Mouse (Mus musculus): ENCODE data around the gene Them7.

Gene Them7

GRCm38 (mm10) chr2:105224134-105224986 lies at the start of gene Them7:
Gene Them7 (plus strand): TSS chr2:105224320.
- DNase-seq (ENCODE audit: low spot score) = no peak

GRCm38 (mm10) chr2:105178871-105179270 lies 45.2 kb upstream of the Them7 start:
- no peak for DNase-seq (ENCODE audit: low spot score)

DNA sequence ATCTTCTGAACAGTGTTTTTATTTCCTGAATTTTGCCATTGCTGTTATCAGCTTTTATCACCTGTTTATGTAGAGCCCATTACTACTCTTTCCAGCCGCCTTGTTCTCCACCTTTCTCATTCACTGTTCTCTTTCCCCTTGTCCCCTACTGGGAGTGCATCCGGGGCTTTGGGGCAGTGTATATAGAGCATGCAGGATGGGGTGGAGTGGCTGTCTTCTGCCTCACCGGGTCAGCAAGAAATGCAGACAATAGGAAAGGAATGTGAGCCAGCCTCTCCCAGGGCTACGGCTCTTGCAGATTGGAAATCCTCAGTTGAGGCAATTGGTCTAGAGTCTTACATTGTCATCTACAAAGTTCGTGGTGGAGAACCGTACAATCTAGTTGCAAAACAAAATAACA lies 41.6 kb upstream of the Them7 start:
- no peak for DNase-seq (ENCODE audit: low spot score)

GRCm38 (mm10) chr2:105185140-105185539 lies 39.0 kb upstream of the Them7 start:
- DNase-seq (ENCODE audit: low spot score) = no peak

GRCm38 (mm10) chr2:105185768-105186529 lies 38.2 kb upstream of the Them7 start:
- no peak for DNase-seq (ENCODE audit: low spot score)

- no peak for DNase-seq (ENCODE audit: low spot score)
Measured at GRCm38 (mm10) chr2:105186591-105186990, 37.5 kb upstream of the Them7 start.

DNA sequence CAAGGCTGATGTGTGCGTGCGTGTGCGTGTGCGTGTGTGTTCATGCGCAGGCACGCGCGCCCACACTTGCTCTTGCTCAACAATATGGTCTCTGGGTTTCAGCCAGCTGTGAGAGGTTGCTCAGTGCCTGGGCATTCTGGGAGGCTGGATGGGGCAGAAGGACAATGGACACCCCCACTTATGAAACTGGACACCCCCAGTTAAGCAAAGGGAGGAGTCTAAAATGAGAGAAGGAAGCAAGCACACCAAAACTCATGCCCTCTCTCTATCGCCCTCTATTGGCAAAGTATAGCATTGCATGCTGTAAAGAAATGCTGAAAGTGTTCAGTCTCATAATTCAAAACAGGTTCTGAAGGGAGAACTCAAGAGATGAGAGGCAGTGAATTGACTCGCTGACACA lies 35.9 kb upstream of the Them7 start:
- no peak for DNase-seq (ENCODE audit: low spot score)

DNA sequence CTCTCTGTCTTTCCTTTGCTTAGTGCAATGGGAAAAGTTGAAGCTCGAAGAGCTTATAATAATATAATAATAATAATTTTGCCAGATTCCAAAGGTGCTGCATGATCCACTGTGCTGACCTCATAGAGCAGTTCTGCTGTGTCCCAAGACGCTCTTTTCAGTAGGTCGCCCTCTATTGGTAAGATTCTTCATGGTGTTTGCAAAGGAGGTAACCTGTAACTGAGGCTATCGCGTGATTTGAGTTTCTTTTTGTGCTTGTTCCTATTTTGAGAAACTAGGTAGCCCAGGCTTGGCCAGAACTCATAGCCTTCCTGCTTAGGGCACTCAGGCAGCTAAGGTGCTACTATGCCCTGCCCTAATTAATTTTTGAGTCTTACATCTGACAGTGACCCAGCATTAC lies 34.8 kb upstream of the Them7 start:
- no peak for DNase-seq (ENCODE audit: low spot score)

DNA sequence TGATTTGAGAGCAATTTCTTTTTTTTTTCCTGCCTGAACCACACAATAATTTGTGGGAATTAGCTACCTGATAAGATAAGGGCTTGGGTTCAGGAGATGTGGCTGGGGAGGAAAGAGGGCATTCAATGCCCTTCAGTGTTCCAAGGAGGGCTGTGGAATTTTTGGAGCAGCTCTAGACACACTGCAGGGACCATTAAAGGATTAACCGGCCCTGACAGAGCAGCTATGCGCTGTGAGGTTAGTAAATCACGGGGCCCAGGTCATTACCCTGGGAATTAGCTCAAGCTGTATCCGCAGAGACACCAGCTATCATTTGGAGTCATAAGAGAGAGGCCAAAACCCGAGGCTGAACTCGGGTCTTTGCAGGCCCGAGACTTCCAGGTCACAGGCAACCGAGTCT lies 24.0 kb upstream of the Them7 start:
- no peak for DNase-seq (ENCODE audit: low spot score)

DNA sequence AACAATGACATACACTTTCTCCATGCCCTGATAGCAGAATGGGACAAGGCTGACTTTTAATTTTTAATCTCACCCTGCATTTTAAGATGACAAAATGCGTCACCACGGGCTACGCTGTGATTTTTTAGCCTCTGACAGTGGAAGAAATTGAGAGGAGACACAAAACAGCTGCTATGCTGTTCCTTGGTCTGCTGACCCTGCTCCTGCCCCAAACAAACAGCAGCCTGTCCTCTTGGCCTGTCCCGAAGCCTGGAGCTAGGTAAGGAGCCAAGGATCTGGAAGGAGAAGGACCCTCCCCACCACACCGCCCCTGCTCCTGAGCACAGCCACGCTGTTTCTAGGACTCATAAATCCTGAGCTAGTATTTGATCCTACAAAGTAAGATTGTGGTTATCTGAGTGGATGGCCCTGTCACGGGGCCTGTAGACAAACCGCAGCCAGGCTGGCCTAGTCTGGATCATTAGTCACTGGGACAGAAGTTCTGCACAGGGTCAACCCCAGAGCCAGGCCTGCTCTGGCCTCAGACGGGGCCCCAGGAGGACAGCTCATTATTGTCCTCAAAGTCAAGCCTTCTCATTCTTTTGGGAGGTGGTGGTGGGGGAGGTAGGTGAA lies 17.5 kb upstream of the Them7 start:
- no peak for DNase-seq (ENCODE audit: low spot score)

GRCm38 (mm10) chr2:105212839-105213238 lies 11.3 kb upstream of the Them7 start:
- DNase-seq (ENCODE audit: low spot score) = no peak

GRCm38 (mm10) chr2:105215914-105216313 lies 8.2 kb upstream of the Them7 start:
- no peak for DNase-seq (ENCODE audit: low spot score)

DNA sequence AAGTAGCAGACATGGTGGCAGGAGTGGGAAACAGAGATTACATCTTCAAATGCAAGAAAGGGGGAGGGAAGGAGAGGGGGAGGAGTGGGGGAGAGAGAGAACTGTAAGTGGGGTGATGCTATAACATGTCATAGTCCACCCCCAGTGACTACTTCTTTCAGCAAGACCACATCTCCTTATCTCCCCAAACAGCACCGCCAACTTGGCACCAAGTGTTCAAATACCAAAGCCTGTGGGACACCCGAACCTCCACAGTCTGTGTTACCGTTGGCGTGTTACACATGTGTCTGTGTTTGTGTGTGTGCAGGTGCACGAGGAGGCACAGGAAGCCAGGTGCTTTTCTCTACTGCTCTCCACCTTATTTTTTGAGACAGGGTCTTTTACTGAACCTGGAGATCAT lies 4.9 kb upstream of the Them7 start:
- no peak for DNase-seq (ENCODE audit: low spot score)

- DNase-seq (ENCODE audit: low spot score) = no peak
Measured at GRCm38 (mm10) chr2:105219664-105220063, 4.5 kb upstream of the Them7 start.

DNA sequence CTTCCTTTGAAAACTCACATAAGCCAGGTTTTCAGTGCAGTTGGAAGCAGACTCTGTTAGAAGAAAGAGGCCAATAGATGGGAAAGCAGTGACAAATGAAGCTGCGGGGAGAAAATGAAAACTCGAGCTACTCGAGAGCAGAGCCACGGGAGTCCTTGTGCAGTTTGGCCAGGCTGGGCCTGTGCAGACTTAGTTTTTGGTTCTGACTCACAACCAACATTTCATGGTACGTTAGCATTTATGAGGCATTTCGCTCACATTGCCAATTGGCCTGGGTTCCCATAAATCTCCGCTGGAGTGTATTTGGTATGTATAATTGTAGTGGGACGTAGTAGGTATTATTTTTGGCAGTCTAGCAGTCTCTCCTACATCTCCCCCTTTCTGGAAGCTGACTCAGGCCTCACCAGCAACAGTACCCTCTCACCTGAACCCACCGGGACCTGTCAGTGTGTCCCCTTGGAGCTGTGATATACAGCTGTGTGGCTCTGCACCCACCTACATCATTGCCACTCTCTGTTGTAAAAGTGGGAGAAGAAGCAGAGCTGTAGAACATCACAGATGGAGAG lies 3.3 kb upstream of the Them7 start:
- DNase-seq (ENCODE audit: low spot score) = no peak

DNA sequence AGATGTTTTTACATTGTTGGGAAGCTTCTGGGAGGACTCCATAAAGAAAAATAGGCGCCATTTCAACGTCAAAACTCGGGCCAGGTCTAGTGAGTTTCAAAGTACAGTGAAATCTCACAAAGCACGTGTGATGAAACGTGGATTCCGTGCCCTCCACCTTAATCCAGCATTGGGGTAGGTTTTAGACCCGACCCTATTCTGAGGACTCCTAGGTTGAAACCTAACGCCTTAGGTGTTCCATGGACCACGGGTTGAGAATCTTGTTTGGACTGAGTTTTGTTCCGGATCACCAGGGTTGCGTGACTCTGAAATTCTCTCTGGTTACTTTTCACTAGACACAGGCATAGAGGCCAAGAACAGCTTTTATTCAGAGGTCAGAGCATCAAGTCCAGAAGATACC lies 514 bp upstream of the Them7 start:
- no peak for DNase-seq (ENCODE audit: low spot score)

DNA sequence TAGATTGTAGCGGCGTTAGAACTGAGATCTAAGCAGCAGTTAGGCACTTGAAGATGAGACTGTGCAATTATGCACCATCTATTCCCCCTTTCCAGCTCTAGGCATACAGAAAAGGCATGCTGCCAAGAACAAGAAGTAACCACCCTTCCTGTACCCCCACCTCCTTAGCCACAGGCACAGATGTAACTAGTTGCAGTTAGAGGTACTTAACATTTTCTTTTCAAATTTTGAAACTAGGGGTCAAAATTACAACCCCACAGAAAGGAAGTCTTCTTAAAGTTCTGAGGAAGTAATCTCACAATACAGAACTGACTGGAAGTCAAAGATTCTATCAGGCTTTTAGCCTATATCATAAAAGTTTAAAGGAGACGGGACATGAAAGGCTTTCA lies 861 bp downstream of the Them7 start:
- no peak for DNase-seq (ENCODE audit: low spot score)

DNA sequence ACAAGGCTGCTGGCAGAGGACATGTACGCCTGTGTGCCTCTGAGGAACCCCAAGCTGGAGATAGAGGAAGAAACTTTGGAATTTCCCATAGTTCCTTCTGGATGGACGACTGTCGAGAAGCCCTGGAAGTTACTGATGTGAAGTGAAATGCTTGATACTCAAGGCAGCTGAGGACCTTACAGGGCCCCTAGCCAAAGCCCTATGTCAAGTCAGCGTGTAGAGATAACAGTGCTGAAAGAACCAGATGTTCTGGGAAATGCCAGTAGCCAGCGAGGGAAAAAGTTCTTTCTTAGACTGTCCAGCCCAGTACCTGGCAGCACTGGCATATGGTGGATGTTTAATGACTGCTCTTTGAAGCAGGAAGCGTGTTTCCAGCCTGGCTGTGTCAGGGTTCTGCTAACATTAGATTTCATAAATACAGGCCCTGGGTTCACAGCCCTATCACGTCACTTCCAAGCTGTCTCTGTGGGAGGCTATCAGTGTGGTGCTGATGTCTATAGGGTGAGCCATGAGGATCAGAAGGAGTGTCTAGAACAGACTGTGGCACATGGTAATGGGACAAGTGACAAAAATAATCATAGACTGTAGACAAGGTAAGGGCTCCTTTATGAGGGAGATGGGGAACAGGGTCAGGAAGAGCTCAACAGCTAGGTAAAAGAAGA lies 2.3 kb downstream of the Them7 start:
- DNase-seq (ENCODE audit: low spot score) = no peak

DNA sequence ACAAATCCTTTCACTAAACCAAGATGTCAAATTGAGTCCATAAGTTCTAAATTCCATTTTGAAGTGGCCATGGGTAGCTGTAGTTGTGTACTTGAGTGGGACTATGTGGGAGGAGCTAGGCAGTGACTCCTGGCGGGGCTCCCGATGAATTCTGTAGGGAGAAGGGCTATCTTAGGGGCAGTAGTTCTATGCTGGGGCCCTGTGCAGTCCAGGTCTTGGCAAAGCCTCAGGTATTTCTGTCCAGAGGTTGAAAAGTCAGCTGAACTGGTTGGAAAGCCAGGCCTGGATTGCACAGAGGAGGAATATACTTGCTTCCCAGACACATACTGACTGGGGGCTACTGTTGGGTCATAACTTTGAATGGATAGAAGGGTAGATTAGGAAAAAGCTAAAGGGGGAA lies 4.3 kb downstream of the Them7 start:
- DNase-seq (ENCODE audit: low spot score) = no peak

DNA sequence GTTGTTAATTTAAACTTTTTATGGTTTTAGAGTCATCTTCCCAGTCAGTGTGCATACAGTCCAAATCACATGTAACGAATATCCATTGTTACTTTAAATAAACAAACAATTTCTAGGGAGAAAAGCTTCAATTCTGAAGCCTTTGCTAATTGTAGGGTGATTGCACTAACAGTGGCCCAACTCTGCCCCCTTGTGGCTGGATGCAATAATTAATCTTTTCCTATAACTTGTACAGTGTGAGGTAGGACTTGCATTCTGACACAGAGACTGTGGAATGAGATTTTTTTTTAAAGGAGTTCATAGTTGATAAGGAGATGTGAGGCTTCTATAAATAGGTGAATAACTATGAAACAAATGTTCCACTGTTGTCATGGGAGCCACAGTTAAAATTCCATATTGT lies 6.2 kb downstream of the Them7 start:
- no peak for DNase-seq (ENCODE audit: low spot score)

GRCm38 (mm10) chr2:105232386-105232785 lies 8.3 kb downstream of the Them7 start:
- DNase-seq (ENCODE audit: low spot score) = no peak

DNA sequence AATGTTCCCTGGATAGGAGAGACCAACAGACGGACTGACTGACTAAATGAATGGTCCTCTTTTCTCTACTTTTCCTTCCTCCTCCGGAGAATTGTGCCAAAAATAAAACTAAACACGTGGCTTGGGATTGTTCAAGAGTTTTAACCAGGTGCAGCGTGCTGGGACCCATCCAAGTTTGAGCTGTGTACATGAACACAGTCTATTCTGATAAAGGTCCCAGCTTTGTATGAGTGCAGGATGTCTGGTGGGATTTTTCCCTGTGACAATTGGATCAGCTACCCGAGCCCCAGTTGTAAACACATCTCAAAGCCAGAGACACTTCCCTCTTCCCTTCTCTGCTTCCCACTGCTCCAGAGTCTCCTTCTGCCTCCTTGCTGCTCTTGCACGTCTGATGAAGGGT lies 10.2 kb downstream of the Them7 start:
- DNase-seq (ENCODE audit: low spot score) = no peak
